Mouse (Mus musculus) testis, postnatal 14 days (tissue): ENCODE results near the gene Stk39.

Experiments used
- DNase-seq: peaks from one replicate; pipeline ENCODE4 v3.0.0; 2021; ENCODE audit warnings: low spot score

Gene Stk39

GRCm38 (mm10) chr2:68458115-68458514, 14.0 kb downstream of the Stk39 start:
- no peak for DNase-seq

DNA sequence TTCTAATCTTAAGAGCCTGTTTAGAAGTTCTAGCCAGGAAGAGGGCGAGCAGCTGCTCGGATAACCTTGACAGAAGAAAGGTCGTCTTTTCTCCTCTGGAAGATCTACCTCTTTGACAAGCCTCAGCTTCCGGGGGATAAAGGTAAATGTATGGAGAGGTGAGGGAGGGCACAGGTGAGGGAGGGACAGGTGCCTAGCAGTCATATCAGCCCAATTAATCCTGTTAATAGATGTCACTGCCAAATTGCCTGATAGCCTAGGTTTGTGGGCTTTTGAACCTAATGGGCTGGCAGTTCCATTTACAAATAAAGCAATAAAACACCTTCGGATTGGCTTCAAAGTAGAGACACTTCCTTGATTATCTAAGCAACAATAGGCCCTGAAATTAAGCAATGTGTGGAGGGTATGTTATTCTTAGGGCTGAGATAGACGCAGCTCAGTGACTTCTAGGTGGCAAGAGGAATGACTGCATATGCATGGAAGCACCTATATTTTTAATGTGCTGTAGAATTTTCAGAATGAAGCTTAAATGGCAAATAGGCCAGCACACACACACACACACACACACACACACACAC, 14.5 kb downstream of the Stk39 start:
- DNase-seq = no peak

- DNase-seq = no peak
Observed at GRCm38 (mm10) chr2:68456899-68457298, 15.2 kb downstream of the Stk39 start.

DNA sequence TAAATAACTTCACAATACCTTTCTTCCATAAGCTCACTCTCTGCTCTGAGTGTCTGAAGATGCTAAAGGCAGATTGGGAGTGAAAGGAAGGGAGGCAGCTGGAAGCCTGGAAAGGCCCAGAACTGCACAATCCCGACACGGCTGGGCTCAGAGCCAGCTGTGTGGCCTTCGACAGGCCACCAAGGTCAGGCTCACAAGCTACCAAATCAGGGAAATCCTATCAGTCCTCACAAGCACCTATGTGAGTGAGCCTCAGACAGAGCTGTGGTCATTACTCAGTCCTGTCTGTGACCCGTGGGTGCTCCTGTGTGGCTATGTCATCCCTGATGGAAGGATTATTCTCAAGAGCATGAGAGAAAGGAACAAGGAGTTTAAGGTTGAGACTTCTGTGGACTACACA, 19.7 kb downstream of the Stk39 start:
- peak; percentile 49 for DNase-seq

DNA sequence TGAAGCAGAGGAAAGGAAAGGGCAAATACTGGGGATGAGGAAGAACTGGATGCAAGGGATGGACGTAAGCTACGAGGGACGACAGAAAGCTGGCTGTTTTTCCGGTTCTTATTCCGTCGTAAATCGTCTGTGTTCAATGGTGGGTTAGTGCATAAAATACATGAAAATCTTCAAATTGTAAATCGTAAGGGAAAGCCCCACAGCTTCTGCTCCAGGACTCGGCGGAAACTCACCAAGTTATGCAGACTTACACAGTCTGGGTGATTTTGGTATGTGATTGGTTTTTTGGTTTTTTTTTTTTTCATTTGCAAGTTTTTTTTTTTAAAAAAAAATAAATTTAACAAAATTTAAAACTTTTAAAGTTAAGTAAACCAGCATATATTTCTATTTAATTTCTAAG, 24.0 kb downstream of the Stk39 start:
- DNase-seq = no peak

- DNase-seq = no peak
Observed at GRCm38 (mm10) chr2:68443141-68443540, 28.9 kb downstream of the Stk39 start.

- DNase-seq = no peak
Observed at GRCm38 (mm10) chr2:68442113-68442717, 29.9 kb downstream of the Stk39 start.

GRCm38 (mm10) chr2:68439614-68440013, 32.5 kb downstream of the Stk39 start:
- no peak for DNase-seq

DNA sequence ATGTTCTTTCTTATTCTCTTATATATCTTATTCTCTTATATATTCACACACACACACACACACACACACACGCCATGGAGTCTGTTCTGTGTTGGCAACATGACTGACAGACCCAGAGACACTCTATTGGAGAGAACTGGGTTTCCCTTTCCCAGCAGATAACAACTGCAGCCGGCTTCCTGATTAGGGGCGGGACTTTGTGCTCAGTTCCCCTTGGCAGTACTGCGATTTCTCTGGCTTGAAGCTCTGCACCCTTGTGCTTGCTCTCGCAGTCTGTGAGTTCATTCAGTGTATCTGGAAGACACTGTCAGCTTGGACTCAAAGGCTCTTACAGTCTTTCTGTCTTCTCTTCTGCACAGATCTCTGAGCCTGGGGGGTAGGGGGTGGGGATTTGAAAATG, 34.1 kb downstream of the Stk39 start:
- DNase-seq = no peak

- no peak for DNase-seq
Observed at GRCm38 (mm10) chr2:68437216-68437615, 34.9 kb downstream of the Stk39 start.

DNA sequence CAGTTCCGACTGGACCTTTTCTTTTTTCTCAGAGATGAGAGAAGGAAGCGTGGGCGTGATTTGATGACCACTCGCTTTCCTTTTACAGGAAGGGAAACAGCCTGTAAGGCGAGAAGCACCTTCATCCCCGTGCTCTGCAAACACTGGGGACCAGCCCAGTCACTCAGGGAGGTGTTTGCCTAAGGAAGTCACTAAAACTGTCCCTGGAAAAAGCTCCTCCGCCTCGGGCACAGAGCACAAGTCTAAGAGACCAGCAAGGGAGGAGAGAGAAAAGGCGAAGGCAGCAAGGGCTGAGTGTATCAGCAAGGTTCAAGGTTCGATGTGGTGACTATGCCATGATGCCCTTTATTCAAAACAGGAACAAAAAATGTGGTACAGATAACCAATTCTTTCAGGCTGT, 35.8 kb downstream of the Stk39 start:
- DNase-seq = no peak

GRCm38 (mm10) chr2:68435494-68436255, 36.4 kb downstream of the Stk39 start:
- no peak for DNase-seq

GRCm38 (mm10) chr2:68434997-68435396, 37.1 kb downstream of the Stk39 start:
- no peak for DNase-seq

DNA sequence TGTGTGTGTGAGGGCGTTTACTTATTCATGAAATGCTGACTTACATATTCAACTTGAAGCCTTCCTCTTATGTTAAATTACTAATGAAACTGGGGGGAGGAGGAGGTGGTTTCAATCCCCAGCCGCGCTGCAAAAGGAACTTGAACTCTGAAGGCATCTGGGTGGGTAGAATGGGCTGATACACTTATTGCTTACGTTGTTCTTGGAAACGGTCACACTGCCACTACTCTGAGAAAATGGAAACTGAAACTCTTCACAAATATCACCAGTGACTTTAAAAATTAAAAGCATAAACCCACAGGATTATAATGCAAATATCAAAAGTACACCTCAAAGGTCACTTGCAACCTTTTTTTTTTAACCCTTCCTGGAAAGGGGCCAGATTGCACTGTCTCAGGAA, 37.5 kb downstream of the Stk39 start:
- no peak for DNase-seq

- DNase-seq = no peak
Observed at GRCm38 (mm10) chr2:68433736-68434312, 38.2 kb downstream of the Stk39 start.

DNA sequence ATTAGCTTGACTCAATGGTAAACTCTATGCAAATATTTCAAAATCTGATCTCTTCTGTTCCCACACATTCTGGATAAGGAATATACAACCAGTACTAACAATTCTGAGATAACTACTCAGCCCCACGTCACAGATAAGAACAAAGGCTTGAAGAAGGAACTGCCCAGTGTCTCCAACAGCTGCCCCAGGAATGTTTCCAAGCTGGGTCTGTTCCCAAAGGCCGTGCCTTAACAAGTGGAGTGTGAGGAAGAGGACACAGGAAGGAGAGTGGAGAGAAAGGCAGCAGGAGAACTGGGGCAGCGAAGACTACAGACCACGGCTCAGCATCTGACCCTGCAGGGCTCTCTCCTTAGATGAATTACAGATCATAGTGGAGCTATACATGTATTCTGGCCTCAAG, 39.2 kb downstream of the Stk39 start:
- DNase-seq = peak; percentile 58

GRCm38 (mm10) chr2:68431024-68431962, 40.8 kb downstream of the Stk39 start:
- no peak for DNase-seq

- no peak for DNase-seq
Observed at GRCm38 (mm10) chr2:68430493-68430892, 41.6 kb downstream of the Stk39 start.

- no peak for DNase-seq
Observed at GRCm38 (mm10) chr2:68429436-68429835, 42.6 kb downstream of the Stk39 start.

DNA sequence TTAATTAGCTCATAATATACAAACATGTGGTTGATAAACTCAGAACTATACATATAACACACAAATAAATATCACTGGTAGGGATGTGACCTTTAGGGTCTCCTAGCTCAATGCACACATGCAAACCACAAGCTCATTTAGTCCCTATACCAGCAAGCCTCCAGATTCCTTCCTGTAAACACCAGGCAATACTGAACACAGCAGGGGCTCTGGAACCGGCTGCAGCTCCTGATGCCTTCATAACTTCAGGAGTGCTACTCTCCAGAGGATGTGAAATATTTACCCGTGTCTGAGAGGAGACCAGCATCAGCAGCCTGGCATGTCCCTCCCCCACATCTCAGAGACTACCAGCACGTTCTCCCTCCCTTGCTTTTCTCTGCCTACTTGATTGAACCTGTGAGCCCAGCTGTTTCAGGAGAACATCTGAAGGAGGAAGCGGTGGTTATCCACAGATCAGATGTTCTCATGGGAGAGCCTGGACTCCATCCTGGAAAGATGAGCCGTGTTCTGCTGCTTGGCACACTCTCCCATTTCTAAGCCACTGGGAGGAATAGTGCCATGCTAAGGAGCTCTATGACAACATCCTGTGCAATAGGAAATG, 45.0 kb downstream of the Stk39 start:
- no peak for DNase-seq

GRCm38 (mm10) chr2:68426074-68426473, 46.0 kb downstream of the Stk39 start:
- no peak for DNase-seq

GRCm38 (mm10) chr2:68421002-68421401, 51.1 kb downstream of the Stk39 start:
- no peak for DNase-seq
